Mouse (Mus musculus): ENCODE results near the gene Ccnd2. TPM values are rescaled to one million over a fixed set of nuclear protein-coding genes. Genes with fewer than 3 reads are reported as not detected.

Ccnd2 gene
- total and polyA plus RNA-seq, 3 experiments: 46.2 to 139 (median 132) TPM

DNA sequence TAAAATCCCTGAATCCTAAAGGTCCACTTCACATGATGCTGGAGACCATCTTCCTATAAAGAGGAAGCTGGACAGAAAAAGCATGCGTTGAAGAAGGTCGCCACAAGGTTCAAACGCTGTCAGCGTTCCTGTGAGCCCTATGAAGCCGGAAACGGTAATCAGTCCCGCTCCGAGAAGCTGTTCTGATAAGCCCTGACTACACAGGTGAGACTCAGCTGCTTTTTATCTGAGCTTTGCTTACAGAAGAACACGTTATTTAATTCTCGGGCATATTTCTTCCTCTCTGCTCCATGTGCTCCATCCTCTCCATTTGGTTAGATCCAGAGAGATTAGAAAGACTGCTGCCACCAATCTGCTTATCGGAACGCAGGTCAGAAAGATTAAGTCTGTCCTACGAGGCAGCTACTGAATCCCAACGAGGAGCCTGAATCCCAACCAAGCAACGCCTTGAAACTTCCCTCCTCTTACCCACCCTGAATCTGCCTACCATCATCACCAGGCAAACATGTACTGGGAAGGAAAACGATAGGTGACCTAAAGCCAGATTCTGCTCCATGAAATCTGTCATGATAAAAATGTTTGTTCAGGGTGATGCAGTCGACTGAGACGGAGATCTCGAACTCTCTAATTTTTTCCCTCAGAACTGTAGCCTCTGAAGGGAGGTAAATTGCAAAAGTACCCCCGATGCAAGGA is 43.5 kb downstream of the Ccnd2 start:
- Histone ChIP-seq H3K27me3 (ENCODE audit: control insufficient read depth, insufficient read depth, low read length) (no peaks in the 10 kb centered on the region), H3K4me1 (ENCODE audit: control insufficient read depth, insufficient read depth, low read length) (peaks cover 3% of the 10 kb centered on the region; the same call in 1 of the 2 replicates), H3K79me2 (replicated peaks; ENCODE audit: control insufficient read depth, insufficient read depth, low read length) (no peaks in the 10 kb centered on the region), H3K4me3 (peak overlapping the region; percentile 59), H3K9ac (ENCODE audit: low read depth, low read length) (peak overlapping the region; percentile 71), H3K27ac (peak overlapping the region; percentile 83), H3K36me3 (ENCODE audit: control insufficient read depth, insufficient read depth, low read length) (peaks cover 5% of the 10 kb centered on the region; the same call in 1 of the 2 replicates)
- intact Hi-C loops (cut with DNase I): loop anchor here (5.0 kb wide), 1 partner anchor 151 kb away; no protein-coding TSS in a partner anchor
- no peak for DNase-seq
- TF ChIP-seq CTCF (IDR thresholded peaks at IDR 0.05) (no peak), POLR2A (IDR thresholded peaks at IDR 0.05; ENCODE audit: insufficient read depth, low read depth, low read length) (no peak), EP300 (IDR thresholded peaks at IDR 0.05; ENCODE audit: insufficient read depth, low read depth, low read length) (no peak)
- 10% methylated on average over 20 of the region's 20 CpGs for WGBS

DNA sequence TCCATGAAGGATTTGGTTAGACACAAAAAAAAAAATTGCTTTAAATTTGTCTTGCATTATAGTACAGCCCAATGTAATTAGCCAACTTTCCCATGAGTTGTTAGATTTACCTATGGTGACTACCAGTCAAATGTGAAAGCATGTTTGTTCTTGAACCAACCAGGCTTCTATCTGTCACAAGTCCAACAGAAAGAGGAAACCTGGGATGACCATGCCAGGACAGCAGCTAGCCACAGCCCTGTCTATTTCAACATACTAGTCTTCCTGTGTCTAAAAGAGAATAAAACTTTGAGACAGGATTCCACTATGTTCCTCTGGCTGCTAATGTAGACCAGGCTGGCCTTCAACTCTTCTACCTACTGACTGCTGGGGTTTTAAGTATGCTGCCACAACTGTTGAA is 44.6 kb downstream of the Ccnd2 start:
- intact Hi-C loops (cut with DNase I): loop anchor here (5.0 kb wide), 1 partner anchor 150 kb away; no protein-coding TSS in a partner anchor

DNA sequence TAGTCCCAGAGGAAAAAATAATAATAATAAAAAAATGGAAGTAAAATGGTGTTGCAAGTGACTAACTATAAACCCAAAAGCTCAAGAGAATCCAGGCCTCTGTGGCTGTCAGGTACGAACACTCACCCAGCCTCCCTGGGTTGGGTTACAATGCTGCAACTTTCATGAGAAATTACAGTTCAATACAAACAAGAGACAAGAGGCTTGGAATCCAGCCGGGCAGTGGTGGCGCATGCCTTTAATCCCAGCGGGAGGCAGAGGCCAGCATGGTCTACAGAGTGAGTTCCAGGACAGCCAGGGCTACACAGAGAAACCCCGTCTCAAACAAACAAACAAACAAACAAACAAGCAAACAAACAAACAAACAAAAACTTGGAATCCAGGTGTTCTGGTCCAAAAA is 45.3 kb downstream of the Ccnd2 start:
- Histone ChIP-seq H3K4me3 (no peak overlapping the region), H3K36me3 (ENCODE audit: control insufficient read depth, insufficient read depth, low read length) (peaks cover 5% of the 10 kb centered on the region), H3K27ac (peak overlapping the region; percentile 92), H3K4me1 (ENCODE audit: control insufficient read depth, insufficient read depth, low read length) (peaks cover 3% of the 10 kb centered on the region; the same call in 1 of the 2 replicates), H3K79me2 (replicated peaks; ENCODE audit: control insufficient read depth, insufficient read depth, low read length) (peaks cover 2% of the 10 kb centered on the region; the same call in 1 of the 2 replicates), H3K27me3 (ENCODE audit: control insufficient read depth, insufficient read depth, low read length) (no peaks in the 10 kb centered on the region), H3K9ac (ENCODE audit: low read depth, low read length) (no peak overlapping the region)
- 57% methylated on average over 5 of the region's 5 CpGs for WGBS
- intact Hi-C loops (cut with DNase I): loop anchor here (5.0 kb wide), 1 partner anchor 149 kb away; no protein-coding TSS in a partner anchor
- no peak for DNase-seq
- TF ChIP-seq CTCF (IDR thresholded peaks at IDR 0.05) (no peak), EP300 (IDR thresholded peaks at IDR 0.05; ENCODE audit: insufficient read depth, low read depth, low read length) (no peak), POLR2A (IDR thresholded peaks at IDR 0.05; ENCODE audit: insufficient read depth, low read depth, low read length) (no peak)

More for the DNA sequence above, 44.6 kb downstream of the Ccnd2 start:
- Histone ChIP-seq H3K4me1 (ENCODE audit: control insufficient read depth, insufficient read depth, low read length) (peaks cover 3% of the 10 kb centered on the region; the same call in 1 of the 2 replicates), H3K9ac (ENCODE audit: low read depth, low read length) (no peak overlapping the region), H3K4me3 (no peak overlapping the region), H3K27me3 (ENCODE audit: control insufficient read depth, insufficient read depth, low read length) (no peaks in the 10 kb centered on the region), H3K79me2 (replicated peaks; ENCODE audit: control insufficient read depth, insufficient read depth, low read length) (peaks cover 1% of the 10 kb centered on the region; the same call in 1 of the 2 replicates), H3K27ac (peak overlapping the region; percentile 92), H3K36me3 (ENCODE audit: control insufficient read depth, insufficient read depth, low read length) (peaks cover 5% of the 10 kb centered on the region)
- DNase-seq: no peak
- TF ChIP-seq POLR2A (IDR thresholded peaks at IDR 0.05; ENCODE audit: insufficient read depth, low read depth, low read length): no peak
- no peak for TF ChIP-seq EP300 (IDR thresholded peaks at IDR 0.05; ENCODE audit: insufficient read depth, low read depth, low read length)
- TF ChIP-seq CTCF (IDR thresholded peaks at IDR 0.05): no peak

DNA sequence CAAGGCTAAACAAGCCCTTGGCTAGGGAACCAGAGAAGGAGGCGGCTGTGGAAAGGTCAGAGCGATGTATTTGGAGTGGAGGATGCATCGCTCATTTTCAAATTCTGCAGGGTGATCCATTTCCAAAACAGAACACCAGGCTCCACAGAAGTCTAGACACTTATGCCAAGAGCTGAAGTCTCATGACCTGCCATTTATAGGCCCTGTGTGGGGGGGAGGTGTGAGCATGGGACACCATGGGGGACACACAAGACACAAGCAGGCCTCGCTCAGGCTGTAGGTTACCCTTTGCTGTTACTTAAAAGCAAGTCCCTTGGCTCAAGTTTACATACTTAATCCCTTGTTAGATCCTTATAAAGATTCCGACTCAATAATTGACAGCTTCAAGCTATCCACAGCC is 45.8 kb downstream of the Ccnd2 start:
- 71% methylated on average over 5 of the region's 5 CpGs for WGBS
- H3K36me3 ChIP-seq (ENCODE audit: control insufficient read depth, insufficient read depth, low read length): peaks cover 5% of the 10 kb centered on the region
- peaks cover 3% of the 10 kb centered on the region; the same call in 1 of the 2 replicates for H3K4me1 ChIP-seq (ENCODE audit: control insufficient read depth, insufficient read depth, low read length)
- TF ChIP-seq EP300 (IDR thresholded peaks at IDR 0.05; ENCODE audit: insufficient read depth, low read depth, low read length): peak; percentile 89
- no peak for TF ChIP-seq CTCF (IDR thresholded peaks at IDR 0.05)
- peak; percentile 50; the same call in 1 of the 2 replicates for TF ChIP-seq POLR2A (IDR thresholded peaks at IDR 0.05; ENCODE audit: insufficient read depth, low read depth, low read length)
- DNase-seq: peak; percentile 42 to 67
- no peak overlapping the region for H3K9ac ChIP-seq (ENCODE audit: low read depth, low read length)
- peak overlapping the region; percentile 92 for H3K27ac ChIP-seq
- H3K4me3 ChIP-seq: no peak overlapping the region
- intact Hi-C loops (cut with DNase I): loop anchor here (5.0 kb wide), 1 partner anchor 149 kb away; no protein-coding TSS in a partner anchor
- no peaks in the 10 kb centered on the region for H3K27me3 ChIP-seq (ENCODE audit: control insufficient read depth, insufficient read depth, low read length)
- peaks cover 2% of the 10 kb centered on the region; the same call in 1 of the 2 replicates for H3K79me2 ChIP-seq (replicated peaks; ENCODE audit: control insufficient read depth, insufficient read depth, low read length)

DNA sequence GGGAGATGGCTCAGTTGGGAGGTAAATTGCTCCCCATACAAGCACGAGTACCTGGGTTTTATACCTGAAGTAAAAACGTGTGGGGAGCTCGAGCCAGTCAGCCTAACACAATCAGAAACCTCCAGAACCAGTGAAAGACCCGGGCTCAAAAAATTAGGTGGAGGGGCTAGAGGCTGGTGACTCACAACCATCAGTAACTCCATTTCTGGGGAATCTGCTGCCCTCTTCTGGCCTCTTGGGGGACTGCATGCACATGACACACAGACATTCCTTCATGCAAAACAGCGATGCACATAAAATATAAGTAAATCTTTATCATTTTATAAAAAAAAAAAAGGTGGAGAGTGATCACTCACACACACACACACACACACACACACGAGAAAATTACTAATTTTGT is 46.9 kb downstream of the Ccnd2 start:
- Histone ChIP-seq H3K27me3 (ENCODE audit: control insufficient read depth, insufficient read depth, low read length) (no peaks in the 10 kb centered on the region), H3K36me3 (ENCODE audit: control insufficient read depth, insufficient read depth, low read length) (peaks cover 5% of the 10 kb centered on the region), H3K4me1 (ENCODE audit: control insufficient read depth, insufficient read depth, low read length) (peaks cover 3% of the 10 kb centered on the region; the same call in 1 of the 2 replicates), H3K27ac (peak overlapping the region; percentile 92), H3K79me2 (replicated peaks; ENCODE audit: control insufficient read depth, insufficient read depth, low read length) (peaks cover 2% of the 10 kb centered on the region; the same call in 1 of the 2 replicates), H3K9ac (ENCODE audit: low read depth, low read length) (no peak overlapping the region), H3K4me3 (no peak overlapping the region)
- 77% methylated on average over 6 of the region's 6 CpGs for WGBS
- DNase-seq: peak in 1 of 2 experiments; percentile 39
- intact Hi-C loops (cut with DNase I): loop anchor here (5.0 kb wide), 1 partner anchor 148 kb away; no protein-coding TSS in a partner anchor
- no peak for TF ChIP-seq POLR2A (IDR thresholded peaks at IDR 0.05; ENCODE audit: insufficient read depth, low read depth, low read length)
- TF ChIP-seq CTCF (IDR thresholded peaks at IDR 0.05): peak; percentile 68
